Mouse (Mus musculus) spleen, adult 2 months (tissue): ENCODE measurements around the gene Coq9.

ENCODE experiments used
- CTCF ChIP-seq: fragments of 200-500 bp; IDR thresholded peaks from 2 replicates; pipeline ENCODE4 v1.5.1; 2011; ENCODE audit warnings: mild to moderate bottlenecking, inconsistent platforms; ENCODE audit not compliant: insufficient read depth, insufficient read length, insufficient replicate concordance; ENCODE audit errors: extremely low read depth
- POLR2A ChIP-seq: fragments of 200-500 bp; IDR thresholded peaks from 2 replicates; pipeline ENCODE4 v1.6.1; 2011; ENCODE audit warnings: low read depth, low read length, inconsistent platforms

DNA sequence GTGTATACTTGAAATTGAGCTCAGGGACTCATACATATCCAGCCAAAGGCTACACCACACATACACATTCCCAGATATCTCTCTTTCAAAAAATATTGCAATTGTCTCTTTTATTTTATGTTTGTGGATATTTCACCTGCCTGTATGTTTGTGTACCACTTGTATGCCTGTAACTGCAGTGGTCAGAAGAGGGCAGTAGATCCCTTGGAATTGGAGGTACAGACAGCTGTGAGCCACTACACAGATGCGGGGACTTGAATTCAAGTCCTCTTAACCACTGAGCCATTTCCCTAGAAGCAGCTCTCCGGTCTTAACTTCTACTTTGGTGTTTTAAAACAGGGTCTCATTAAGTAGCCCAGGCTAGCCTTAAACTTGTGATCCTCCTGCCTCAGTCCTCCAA is 43.3 kb upstream of the Coq9 start:
- TF ChIP-seq POLR2A, result no peak
- TF ChIP-seq CTCF, result no peak
